Mouse (Mus musculus): Measurements from ENCODE around the gene Apaf1. TPM values are rescaled to one million over a fixed set of nuclear protein-coding genes. Genes with fewer than 3 reads are reported as not detected.

Gene Apaf1
- polyA plus RNA-seq (2012; rRNA removed; ENCODE audit: low replicate concordance): 6.8 and 7.4 TPM in 2 replicates

DNA sequence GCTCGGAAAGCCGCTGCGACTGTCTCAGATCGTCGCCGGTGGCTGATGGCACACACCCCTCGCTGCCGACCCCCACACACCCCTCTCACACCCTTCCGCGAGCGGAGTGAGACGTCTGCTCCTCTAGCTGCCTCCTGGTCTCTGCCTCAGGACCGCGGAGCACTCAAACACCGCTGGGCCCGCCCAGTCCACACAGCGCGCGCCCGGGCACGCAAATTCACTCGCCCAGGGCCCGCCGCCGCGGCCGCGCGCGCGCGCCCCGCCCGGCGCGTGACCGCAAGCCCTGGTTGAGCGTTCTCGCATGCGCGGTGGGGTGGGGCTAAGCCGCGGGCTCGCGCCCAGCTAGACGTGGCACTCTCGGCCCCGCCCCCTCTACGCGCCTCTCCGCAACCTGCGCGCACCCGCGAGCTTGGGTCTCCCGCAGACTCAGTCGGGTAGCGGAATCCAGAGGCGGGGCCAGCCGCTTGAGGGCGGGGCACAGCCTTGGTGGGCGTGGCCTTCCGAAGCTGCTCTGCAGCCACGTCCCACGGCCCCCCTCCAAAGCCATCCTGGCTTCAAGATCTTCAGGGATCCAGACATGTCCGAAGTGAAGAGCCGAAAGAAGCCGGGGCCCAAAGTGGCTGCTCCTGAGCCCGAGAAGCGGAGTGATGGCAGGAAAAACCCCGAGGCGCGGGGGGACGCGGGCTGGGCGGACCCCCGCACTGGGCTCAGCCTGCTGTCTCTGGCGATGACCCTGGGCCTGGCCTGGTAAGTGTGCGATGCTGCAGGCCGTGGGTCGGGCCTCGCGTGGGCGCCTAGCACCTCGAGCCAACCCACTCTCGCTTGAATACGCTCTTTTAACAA lies at the start of gene Apaf1, which contains the start of gene Ikbip:
Gene Apaf1 (minus strand): TSS at position 221 of the 843 bp plus-strand sequence.
Gene Ikbip (plus strand): TSS at position 391 of the 843 bp plus-strand sequence.

DNA sequence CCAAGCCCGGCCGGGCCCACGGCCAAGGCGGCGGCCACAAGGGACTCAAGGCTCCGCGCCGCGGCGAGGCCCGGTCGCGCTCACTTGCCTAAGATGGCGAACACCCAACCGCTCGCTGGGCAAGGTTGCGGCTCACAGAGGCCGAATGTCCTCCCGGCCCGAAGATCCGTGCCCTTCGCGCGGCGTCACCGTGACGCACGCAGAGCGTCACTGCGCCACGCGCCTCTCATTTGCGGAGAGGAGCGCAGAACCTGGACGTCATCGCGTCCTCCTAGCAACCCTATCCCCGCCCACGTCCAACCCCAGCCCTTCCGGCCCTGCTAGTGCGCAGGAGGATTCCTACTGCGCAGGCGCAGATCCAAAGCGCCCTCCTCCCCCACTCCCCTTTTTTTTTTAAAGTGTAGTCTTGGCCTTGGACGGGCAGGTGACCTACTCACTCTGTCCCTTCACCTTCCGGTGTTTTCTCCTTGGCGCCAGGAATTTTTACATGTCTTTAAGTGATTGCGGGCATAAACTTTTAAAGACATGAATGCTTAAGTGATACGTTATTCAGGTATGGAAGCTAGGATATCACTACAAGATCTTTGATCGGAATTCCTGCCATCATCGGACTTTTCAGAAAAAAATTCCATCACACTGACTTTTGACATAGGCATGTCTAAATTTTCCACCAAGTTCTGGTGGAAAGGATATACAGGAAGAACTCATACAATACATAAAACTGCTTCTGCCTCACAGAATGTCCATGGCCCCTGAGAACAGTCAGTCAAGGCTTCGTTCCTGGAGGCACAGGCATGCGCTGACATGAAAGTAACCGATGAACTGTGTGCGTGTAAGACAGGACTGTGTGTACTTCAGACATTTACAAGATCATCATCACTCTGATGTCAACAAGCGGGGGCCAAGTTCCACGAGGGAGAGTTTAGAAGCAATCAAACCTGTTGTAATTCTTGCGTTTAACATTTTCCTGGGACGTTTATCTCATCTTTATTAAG lies 41.6 kb upstream of the Apaf1 start, which contains the start of gene Slc25a3:
Gene Slc25a3 (minus strand): TSS at position 232 of the 995 bp plus-strand sequence.

Other genes with a start within 250 kb of the Apaf1 start
- 3.3 and 4.7 TPM in 2 replicates for gene Ikbip, start 170 bp upstream of the Apaf1 start, polyA plus RNA-seq (2012; rRNA removed; ENCODE audit: low replicate concordance)
- gene Slc25a3, start 41.3 kb upstream of the Apaf1 start, polyA plus RNA-seq (2012; rRNA removed; ENCODE audit: low replicate concordance): 359 and 377 TPM in 2 replicates
- 24.8 and 41.5 TPM in 2 replicates for gene Tmpo, start 98.5 kb upstream of the Apaf1 start, polyA plus RNA-seq (2012; rRNA removed; ENCODE audit: low replicate concordance)

Measured in mammary gland, adult 2 months (tissue).